Mouse (Mus musculus): Measurements from ENCODE around the gene Hoxb8. TPM values are rescaled to one million over a fixed set of nuclear protein-coding genes. Genes with fewer than 3 reads are reported as not detected.

Hoxb8 gene
- total RNA-seq (2021) = 56.7 and 59.4 TPM in 2 replicates
- long read RNA-seq, experiment 1, partial matches to known transcripts = 0 of 4 reads
- long read RNA-seq, experiment 1, other reads (novel, unspliced or antisense) = 4 of 4 reads
- long read RNA-seq, experiment 2 = 0 reads

DNA sequence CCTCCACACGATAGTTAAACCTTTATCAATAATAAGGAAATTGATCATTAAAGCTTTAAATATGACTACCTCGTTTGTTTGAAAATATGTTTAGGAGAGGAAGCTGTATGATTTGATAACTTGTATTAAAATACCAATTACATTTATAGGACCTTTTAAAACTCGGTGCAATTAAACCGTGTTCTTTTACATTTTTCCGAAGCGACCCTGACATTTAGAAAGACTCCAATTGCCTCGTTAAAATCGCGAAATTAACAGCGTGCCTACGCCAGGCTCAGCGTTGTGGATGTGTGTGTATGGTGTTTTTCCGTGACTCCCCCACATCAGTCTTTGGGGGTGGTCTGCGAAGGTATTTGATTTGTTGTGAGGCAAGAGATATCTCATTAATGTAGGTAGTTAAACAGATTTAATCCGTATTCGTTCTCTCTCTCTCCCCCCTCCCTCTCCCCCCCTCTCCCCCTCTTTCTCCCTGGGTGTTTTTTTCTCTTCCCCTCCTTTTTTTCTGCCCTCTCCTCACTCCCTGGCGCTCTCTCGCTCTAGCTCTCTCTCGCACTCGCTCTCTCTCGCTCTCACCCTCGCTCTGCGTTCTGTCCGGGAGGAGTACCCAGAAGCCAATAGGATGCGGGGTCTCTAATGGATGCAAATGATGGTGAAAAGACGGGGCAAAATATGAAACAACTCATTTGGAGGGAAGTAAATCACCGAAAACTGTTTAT, at the start of gene Hoxb8:
Gene Hoxb8, plus strand, starts transcription at position 51 of the 716 bp plus-strand sequence.
- DNase-seq = peak; percentile 74

DNA sequence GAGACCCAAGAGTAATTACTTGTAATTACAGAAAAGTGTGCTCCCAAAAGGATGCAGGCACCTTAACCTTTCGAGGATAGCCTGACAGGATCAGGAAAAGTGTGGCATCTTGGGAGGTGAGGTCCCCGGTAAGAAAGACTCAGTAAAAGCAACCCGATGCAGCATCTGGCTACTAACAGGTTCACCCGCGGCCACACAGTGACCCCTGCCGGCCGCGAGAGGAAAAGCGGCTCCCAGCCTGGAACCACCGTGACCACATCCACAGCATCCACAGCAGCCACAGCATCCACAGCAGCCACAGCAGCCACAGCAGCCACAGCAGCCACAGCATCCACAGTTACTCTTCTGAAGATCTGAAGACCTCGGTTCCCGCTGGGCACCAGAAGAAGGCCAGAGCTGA, 46.8 kb upstream of the Hoxb8 start:
- DNase-seq = peak; percentile 73

DNA sequence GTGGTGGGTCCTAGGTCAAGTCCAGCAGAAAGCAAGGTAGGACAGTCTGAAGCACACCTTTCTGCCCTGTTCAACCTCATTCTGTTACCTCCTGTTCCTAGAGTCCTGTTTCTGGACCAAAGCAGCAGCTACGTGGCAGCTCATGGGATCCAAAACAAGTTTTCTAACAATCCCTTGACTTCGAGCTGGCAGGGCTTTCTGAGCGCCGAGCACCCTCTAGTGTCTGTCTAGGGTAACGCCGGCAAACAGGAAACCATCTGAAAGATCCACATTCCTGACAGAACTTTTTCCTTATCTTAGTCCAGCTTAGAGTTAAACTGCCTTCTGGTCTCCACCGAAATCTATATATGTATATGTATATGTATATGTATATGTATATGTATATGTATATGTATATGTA, 41.5 kb upstream of the Hoxb8 start:
- peak; percentile 73 for DNase-seq

DNA sequence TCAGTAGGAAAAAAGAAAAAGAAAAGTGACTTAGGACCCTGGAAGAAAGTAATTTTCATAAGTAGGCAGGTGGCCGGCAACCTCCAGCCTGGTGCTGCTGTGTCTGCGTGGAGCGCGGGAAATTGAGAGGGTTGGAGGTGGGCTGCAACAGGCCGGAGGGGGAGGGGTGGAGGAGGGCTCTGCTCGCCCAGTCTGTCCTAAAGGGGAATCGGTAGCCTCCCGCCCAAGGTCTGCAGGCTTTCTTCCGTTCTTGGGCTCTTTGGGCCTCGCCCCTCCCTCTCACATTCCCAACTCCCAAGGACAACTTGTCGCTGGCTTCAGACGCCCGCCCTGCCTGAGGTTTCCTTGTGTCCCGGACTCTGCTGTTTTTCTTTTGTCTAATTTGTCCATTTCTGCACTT, 30.8 kb upstream of the Hoxb8 start:
- DNase-seq = peak; percentile 83

DNA sequence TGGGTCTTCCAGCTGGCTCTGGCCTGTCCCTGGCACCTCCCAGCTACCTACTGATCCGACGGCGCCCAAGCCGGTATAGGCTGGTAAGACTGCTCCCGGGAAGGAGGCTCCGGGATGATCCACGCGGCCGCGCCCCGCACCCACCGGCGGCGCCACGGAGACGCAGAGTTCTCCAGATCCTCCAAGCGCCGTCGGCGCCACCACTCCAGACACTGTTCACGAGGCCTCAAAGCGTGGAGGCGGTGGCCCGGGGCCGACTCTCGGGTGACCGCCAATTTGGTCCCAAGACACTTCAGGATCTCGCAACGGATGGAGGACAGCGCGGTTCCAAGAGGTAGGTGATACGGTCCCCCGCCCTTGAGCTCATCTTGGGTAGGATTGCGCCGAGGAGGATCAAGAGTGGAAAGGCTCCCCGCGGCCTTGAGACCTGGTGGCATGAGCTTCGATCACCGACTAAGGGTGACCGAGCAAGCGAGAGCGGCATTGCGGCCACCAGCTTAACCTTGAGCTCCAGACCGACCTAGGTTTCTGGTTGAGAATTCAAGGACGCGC, 30.1 kb upstream of the Hoxb8 start:
- peak; percentile 68 for DNase-seq

DNA sequence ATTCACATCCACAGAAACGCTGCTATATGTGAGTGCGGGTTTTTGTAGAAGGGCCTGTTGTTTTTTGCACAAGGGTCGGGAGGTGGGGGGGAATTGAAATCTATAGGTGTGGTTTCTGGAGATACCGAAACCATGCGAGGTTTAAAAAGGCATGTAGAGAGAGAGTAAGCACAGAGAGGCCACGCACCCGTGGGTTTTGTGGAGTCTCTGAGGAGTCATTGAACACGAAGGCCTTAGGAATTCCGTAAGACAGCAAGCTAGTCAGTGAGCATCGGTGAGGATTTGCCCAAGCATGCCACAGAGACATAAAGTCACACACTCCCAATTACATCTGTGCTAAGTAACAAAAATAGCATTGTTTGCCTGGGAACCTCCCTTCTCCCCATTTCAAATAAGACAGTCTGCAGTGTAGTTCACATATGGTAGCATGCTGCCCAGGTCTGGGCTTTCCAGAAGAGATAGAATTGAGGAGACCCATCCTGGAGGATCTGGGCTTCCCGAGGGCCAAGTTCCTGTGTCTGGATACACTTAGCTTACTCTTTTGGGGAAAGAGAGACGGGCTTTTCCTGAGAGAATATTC, 29.1 kb upstream of the Hoxb8 start:
- no peak for DNase-seq

DNA sequence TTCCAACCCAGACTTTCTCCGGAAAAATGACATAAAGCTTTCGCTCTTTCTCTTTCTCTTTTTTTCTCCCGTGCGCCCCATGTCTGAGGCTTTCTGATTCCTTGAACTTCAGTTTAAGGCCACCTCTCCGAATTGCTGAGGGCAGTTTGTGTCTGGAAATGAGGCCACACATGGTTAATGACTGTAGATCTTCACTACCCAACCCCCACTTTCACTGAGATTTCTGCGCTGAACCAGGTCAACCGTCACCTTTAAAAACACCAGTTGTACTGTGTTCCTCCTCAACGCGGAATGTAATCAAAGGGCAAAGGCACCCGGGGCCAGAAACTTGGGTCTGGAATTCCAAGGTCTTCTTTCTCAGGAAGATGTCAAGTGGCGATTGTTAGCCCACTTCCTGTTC, 27.5 kb upstream of the Hoxb8 start:
- DNase-seq = peak; percentile 48

DNA sequence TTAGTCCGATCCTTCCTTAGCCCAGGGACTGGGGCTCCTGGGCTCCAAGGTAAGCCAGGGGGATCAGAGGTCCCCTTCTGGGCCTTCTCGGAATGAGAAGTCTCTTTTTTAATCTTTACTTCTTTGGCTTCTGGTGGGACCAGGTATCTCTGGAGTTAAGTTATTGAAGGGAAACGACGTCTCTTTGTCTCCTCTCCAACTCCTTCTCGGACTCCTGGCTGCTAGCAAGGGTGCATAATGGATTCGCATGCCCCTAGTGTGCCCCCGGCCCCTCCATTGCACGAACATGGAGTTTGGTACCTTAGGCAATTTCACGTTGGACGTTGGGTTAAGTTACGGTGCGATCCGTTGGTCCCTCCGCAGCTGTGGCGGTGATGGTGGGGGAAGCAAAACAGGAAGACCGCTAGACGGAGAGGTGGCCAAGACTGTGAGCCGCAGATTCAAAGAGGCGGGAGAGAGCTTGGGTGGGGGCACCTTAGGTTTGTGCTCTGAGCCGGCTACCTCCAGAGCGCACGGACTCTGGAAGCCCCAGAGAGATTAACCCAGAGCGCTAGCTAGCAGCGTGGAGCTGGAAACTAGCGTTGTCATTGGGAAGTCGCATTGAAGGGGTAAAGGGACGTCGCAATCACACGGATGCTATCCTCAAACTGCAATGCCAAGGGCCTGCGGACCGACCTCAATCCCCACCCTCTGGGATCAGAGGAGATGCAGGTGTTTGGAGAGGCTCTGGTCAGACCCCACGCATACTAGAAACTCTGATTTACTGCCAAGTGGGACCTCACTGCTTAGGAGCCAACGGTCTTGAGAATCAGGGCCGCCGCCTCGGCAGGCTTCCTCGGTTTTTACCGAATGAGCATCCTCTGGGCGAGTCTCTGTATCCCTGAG, 26.4 kb upstream of the Hoxb8 start:
- peak; percentile 34 for DNase-seq

DNA sequence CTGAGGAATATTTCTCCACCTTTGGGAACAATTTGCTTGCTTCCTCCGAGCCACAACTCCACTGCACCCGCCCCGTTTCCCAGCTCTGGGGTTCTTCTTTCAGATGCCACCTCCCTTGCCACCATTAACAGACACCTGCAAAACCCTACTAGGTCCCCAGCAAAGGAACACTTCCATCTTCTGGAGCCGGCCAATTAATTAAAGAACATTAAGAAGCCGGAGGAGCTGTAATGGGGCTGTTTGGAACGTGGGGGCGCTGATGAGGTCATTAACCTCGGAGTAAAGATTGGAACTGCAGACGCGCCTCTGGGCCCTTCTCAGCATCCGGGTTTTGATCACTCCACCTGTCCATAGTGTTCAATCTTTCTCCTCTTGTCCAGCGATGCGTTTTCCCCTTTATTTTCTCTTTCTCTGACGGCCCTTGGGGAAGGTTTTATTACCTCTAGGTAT, 25.7 kb upstream of the Hoxb8 start:
- DNase-seq = peak; percentile 46

DNA sequence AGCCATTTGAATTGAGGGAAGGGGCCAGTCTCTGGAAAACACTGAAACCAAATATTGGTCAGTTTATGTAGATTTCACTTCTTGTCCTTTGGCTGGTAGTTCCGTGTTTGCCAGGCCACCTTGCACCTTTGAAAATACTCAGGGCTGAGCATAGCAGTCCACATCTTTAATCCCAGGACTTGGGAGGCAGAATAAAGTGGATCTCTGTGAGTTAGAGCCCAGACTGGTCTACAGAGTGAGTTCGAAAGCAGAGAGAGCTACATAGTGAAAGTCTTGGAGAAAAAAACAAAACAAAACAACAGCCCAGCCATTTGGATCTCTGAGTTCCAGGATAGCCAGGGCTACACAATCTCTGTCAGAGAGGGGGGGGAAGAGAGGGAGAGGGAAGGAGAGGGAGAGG, 24.6 kb upstream of the Hoxb8 start:
- DNase-seq = no peak

DNA sequence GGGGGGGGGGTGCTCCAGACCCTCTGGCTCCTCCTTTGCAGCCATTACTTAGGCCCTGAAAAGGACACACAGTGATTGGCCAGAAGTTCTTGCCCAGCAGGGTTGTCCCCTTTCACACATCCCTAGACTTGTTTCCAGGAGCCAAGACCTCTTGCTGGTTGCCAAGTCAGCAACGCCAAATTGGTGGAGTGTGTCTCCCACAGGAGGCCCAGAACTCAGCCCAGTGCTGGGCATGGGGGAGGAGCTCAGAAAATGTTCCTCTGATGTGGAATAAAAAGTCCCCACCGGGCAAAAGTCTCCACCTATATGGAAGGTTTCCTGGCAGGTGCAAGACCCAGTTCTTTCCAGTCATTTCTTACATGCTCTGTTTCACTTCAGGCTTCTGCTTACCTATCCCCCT, 22.7 kb upstream of the Hoxb8 start:
- peak; percentile 52 for DNase-seq

DNA sequence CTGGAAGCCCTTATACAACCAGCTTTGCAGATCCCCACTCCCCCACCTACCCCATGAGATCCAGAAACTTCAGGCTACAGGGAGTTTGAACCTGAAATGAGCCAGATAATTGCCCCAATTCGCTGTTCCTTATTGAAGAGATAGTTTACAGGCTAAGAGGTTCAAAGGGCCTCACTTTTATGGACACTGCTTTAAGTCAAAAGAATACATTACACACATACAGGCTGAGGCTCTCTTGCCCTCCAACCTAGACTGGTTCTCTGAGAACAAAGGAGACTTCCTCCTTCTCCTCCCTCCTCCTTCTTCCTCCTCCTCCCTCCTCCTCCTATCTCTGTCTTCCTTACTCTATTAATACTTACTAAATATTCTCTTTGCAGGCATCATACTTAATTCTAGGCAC, 22.2 kb upstream of the Hoxb8 start:
- no peak for DNase-seq

DNA sequence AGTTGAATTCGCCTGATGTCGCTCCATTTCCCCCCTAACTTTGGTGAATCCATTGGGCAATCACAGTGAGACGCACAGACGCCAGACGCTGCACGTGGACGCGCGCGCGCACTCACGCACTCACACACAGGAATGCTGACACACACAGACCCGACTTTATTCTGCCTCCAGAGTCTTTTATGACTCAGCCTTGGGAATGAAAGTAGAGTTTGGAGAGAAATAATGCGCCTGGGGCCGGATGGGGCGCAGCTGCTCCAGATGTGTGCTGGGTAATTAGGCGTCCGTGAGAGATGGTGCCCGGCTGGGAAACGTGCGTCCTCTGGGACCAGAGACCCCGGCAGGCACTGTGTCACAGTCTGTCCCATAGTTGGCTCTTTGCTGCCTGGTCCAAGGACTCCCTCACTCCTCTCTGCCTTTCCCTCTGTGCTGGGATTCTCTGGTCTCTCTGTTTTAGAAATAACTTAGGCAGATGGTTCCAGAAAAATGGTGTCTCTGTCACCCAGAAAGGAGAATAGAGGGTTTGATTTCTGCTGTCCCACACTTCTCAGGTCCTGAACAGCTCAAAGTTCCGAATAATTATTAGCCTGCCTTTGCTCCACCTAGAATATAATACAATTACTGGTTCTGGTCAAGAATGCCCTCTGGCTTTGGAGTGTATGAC, 21.3 kb upstream of the Hoxb8 start:
- peak; percentile 88 for DNase-seq

DNA sequence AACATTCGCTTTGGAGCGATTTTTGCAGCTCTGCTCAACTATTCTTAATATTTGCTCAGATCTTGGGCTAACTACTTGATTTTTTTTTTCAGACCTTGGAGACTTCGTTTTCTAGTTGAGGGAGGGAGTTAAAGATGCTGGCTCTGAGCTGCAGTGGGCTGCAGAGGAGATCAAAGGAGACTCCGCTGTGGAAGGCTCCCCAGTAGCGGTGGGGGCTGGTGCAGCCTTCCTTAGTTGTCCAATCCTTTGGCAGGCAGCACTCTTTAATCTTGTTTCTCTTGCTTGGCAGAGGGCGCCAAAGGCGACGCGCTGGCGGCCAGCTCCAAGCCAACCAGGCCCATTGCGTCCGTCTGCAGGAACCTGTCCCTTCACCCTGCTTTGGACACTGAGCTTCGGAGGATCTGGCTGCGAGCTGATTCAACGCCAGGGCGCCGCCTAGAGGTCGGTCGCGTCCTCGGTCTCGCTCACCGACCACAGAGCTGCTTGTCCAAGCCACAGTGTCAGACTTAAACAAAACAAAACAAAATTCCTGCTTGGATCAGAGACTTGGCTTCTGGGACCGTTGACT, 20.3 kb upstream of the Hoxb8 start:
- peak; percentile 94 for DNase-seq

DNA sequence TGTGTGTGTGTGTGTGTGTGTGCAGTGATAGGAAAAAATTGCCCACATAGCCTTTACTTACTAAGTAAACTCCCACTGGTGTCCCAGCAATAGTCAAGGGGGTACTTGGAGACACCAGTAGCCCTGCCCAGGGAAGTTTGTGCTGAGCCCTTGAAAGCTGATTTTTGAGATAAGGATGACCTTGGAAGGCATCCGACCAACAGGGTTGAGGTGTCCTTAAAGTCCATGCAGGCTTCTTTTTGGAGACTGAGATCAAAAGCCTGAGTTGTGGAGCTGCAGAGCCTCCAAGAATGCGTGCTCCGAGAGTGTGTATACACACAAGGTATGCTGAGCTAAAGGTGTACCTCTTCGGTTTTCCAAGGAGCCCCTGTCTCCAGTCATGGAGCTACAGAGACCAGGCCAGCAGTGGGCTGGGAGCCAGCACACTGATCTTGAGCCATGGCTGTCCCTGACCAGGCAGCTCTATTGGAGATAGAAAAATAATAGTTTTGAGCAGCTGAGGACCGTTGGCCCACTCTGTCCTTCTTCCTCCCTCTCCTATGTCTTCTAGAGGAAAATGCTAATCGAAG, 19.4 kb upstream of the Hoxb8 start:
- DNase-seq = peak; percentile 69

DNA sequence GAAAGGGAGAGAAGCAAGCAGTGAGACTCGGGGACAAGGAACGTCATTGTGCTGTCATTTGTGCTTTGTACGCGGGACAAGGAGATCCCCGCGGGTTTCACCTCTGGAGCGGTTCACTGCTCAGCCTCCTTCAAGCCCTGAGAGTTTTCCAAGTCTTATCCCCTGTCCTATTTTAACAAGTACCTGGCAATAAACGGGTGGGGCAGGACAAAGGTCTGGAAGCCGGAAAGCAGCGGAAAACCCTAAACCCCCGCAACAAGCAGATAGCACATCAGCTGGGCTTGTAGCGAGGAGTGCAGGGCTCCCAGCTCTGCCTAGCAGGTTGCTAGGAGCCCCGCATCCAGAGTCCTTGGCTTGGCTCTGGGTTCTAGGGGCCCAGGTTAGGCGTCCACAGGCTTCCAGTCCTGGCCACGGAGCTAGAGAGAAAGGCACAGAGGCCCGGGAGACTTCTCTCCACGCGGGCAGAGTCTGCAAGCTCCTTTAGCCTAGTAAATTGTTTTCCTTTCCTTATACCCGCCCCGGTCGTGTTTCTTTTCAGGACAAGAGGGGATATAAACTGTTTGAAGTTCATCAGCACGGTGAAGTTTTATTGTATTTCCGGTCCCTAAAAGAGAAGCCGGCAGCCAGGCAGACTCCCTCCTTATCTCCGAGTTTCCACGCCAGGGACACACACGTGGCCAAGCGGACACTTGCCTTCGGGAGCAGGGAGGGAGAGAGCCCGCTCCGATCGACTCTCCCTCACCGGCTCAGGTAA, 17.9 kb upstream of the Hoxb8 start:
- peak; percentile 59 for DNase-seq

DNA sequence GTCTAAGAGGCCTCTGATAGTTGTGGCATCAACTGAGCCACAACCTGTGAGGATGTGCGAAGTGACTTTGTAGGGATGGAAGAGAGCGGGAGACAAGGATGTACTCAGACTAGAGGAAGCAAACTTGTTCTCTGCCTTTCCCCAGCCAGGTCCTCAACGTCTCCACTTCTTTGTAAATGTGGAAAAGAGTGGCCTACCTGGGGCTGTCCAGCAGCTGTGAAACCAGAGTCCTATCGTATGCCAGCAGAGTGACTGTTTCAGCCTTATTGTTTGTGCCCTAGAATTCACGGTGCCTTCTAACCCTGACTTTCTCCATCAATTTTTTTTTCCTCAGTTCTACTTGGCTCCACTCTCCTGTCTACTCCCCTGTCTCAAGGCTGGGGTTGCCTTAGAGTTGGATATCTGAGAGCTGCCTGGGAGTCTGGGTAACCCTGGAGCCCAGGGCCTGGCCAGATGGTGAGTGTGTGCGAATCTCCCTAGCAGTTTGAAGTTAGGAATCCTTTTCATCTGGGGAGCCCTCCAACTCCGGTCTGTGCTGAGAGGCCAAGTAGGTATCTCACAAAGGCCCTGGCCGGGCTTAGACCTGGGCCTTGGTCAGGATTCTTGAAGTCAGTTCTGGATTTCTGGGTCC, 17.2 kb upstream of the Hoxb8 start:
- DNase-seq = no peak

DNA sequence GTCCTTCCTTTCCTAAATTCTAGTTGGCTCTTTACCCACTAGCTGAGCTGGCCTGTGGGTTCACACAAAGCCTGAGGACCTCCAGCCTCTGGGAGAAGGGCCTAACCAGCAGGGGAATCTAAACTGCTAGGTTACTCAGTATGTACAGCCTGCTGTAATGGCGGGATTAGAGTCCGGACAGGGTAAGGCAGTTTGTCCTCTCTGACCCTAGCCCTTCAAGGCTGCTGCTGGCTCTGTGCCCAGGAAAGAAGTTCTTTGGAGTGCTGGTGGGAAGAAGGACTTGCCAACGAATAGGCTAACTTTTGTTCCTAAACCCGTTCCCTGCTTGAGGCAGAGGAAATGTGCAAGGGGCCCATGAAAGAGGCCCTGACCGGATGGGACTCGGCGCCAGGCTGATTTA, 15.8 kb upstream of the Hoxb8 start:
- DNase-seq = peak; percentile 88

DNA sequence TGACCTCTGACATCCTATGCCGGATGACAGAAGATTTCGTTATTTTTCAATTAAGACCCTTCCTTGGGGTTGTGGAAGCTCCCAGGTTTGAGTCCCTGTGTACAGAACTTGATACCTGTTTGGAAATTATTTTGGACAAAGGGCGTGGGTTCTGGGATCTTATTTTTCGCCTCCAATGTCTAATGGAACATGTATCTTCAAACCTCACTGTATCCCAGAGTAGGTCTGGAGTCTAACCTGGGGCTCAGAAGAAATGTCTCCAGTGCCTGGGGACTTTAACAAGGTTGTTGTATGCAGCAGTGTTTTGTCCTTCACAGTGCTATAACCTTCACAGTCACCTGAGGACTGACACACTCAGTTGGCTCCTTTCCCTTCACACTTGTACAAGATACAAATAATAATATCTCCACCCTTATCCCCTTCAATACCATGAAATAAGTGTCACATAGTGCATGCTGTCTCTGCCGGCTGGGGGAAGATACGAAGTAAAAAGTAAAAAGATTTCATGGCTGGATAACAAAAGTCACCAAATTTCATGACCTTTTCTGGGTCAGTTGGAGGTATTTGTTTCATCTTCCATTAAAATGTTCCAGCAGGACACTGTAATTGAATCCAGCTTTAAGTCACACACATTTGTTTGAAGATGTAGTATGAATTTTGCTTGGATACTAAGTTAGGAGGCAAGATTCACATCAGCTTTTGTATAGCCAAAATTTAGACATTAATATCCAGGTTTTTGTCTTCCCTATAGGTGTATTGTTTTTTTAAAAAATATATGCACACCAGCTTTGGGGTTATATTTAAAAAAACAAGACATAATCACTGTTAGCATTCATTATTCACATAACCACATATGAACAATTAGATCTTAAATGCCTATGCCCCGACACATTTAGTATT, 14.4 kb upstream of the Hoxb8 start:
- DNase-seq = no peak
